Mouse (Mus musculus): ENCODE results near the gene Atp13a1.

Gene Atp13a1

DNA sequence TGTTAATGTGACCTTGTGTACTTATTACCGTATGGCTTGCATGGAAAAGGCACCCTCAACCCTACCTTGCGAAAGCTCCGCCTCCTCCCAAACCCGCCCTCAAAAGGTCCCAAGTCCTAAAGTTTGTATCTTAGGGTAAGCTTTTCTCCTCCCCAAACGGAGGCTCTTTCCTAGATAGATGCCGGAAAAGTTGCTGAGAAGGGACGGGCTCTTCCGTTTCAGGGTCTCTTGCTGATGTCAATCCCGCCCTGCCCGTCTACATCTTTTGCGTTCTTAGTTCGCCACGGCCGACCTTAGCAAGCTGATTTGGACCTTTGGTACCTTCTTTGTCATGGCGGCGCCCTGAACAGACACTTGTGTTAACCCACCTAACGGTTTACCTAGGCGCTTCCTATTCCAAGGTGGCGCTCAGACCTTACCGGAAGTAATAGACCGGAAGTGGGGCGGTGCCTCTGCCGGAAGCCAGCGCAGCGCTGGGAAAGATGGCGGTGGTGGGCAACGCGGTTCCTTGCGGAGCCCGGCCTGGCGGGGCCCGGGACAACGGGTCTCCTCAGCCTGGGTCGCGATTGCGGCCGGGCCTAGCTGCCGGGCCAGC is at the start of gene Atp13a1, which contains the start of gene Zfp866:
TSS of gene Atp13a1 (plus strand) at position 391 of the 595 bp plus-strand sequence.
TSS of gene Zfp866 (minus strand) at position 406 of the 595 bp plus-strand sequence.
- peak; percentile 88 for DNase-seq

DNA sequence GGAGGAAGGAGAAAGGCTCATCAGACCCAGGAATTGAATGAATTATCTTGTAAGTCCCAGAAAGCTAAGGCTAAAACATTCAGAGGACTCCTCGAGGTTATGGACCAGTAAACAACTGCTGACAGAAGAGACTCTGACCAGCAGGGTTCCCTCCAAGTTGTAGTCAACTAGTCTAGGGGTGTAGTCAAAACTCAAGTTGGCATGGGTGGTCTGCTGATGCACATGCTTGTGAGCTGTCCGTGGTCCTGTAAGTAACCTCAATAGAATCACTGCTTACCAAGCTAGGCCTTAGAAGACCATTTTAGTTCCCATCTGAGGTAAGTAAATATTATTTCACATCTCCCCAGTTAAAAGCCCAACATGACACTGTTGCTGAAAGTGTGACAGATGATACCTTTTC is 49.7 kb upstream of the Atp13a1 start:
- DNase-seq = no peak

DNA sequence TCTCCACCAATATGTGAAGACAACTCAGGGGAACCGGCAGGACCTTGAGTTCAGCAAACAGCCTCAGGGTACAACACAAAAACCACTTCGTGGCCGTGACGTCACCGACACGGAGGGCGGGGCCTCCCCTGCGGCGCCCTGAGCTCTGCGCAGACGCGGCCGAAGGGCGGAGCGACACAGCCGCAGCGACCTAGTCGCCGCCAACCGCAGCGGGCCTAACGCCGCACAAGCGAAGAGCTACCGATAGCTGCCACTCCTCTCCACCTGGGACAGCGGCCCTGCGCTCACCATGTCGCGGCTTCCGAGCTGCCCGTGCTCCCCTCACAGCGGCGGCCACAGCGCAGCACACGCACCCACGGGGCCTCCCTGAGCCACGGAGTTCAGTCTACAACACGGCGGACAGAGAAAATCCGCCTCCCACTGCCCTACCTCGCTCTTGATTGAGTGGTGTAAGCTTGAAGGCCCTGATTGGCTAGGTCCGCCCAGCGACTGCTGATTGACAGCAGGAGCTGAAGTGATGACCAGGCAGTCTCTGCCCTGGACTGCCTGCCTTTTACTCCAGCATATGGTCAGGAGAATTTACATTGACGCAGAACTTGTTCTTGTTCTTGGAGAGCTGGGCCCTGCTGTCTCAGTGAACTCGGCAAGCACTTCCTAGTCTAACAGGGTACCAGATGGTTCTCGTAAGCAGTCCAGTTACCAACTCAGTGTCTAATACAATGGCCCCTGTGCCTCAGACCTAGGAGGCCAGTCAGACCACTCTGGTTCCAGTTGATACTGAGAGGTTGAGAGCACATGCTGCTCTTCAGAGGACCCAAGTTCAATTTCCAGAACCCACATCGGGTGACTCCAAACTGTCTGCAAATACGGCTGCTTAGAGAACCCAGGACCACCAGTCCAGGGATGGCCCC is 41.2 kb upstream of the Atp13a1 start, which contains the start of gene Zfp963:
TSS of gene Zfp963 (minus strand) at position 427 of the 911 bp plus-strand sequence.
- peak; percentile 96 for DNase-seq

DNA sequence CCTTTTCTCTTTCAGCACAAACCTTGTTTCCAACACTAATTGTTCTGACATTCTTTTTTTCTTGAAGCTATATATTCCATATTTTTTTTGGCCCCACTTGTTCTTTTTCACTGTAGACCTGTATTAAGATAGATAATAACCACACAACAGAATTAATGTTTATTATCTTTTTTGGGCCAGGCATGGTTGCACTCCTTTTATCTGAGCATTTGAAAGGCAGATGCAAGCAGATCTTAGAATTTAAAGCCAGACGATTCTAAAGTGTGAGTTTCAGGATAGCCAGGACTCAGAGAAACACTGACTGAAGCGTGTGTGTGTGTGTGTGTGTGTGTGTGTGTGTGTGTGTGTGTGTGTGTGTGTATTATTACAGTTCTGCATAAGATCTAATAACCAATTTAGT is 38.5 kb upstream of the Atp13a1 start:
- DNase-seq = no peak

DNA sequence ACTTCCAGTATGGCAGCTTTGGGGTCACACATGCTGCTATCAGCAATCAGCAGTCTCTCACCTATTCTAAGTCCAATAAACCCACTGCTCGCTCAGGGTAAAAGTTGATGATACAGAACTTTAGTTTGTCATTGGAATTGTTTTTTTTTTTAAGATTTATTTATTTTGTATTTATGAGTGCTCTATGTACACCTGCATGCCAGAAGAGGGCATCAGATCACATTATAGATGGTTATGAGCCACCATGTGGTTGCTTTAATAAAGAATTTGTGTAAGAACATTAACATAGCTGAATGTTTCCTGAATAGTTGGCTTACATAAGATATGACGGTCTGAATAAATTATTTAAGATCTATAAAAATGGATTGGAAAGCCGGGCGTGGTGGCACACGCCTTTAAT is 32.6 kb upstream of the Atp13a1 start:
- no peak for DNase-seq

DNA sequence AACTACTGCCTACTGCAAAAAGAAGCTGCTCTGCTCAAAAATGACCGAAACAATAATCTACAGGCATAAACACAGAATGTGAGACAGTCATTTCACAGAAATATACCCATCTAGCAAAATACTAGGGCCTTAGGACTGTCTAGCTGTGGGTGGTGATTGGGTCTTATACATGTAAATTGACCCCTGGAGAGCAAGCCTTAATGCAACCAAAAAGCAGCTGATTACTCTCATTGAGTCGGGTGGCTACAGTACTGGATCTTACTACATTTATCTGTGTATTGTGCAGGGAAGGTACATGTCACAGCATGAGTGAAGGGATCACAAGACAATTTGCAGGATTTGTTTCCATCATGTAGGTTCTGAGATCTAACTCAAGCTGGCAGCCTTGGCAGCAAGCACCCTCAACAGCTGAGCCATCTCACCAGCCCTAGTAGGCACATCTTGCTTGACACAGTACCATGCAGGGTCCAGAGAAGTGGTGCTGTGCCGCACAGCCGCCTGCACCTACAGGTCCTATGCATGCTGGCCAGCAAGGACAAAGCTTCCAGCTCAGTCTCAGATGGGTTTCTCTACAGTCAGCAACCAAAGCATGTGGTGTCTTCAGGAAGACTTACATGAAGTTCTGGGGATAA is 29.0 kb upstream of the Atp13a1 start:
- DNase-seq = no peak

DNA sequence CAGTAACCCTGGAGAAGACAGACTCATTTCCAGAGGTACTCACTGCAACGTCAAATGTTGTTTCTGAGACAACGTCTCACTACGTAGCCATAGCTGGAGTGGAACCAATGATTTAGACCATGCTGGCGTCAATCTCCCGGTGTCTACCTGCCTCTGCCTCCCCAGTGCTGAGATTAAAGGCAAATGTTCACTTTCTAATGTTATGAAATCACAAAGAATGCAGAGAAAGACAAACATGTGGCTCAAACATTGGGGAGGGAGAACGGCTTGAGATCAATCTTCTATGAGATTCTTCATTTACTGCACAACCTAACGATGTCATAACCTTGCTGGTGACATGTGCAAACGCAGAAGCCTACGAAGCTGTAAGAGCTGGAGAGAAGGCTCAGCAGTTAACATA is 19.7 kb upstream of the Atp13a1 start:
- DNase-seq = no peak

DNA sequence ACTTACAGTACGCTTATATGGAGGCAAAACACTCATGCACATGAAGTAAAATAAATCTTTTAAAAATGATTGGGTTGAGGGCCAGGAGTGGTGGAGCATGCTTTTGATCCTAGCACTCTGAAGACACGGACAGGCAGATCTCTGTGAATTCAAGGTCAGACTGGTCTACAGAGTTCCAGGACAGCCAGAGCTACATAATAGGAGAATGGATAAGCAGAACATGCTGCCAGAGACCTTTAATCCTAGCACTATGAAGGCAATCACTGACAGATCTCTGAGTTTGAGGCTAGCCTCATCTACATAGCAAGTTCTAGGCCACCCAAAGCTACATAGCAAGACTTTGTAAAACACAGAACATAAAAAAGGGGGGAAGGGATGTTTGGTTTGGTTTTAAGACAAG is 18.9 kb upstream of the Atp13a1 start:
- DNase-seq = no peak

DNA sequence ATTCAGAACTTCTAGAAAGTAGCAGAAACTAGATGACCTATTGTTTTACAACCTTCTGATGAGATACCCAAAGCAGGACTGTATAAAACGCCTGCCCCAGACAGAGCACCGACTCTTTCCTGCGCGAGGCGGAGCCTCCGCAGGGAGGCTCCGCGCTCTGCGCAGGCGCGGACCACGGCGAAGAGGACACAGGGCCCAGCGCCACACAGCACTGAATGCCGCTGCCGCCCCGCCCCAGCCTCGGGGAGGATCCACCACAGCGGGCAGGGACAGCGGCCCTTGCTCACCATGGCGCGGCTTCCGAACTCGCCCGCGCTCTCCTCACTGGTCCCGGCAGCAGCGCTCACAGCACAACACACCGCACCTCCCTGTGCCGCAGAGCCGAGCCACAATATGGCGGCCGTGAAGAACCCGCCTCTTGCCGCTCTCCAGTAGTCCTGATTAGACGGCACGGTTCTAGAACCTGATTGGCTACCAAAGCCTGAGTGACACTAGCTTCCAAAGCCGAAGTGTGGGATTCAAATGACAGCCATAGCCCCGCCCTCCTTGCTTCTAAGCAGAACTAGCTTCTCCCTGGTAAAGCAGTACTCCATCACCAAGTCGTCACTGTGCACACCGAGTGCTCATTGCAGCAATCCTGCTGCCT is 16.3 kb upstream of the Atp13a1 start, which contains the start of gene Gm20422:
TSS of gene Gm20422 (minus strand) at position 384 of the 646 bp plus-strand sequence.
- peak; percentile 85 to 88 for DNase-seq

DNA sequence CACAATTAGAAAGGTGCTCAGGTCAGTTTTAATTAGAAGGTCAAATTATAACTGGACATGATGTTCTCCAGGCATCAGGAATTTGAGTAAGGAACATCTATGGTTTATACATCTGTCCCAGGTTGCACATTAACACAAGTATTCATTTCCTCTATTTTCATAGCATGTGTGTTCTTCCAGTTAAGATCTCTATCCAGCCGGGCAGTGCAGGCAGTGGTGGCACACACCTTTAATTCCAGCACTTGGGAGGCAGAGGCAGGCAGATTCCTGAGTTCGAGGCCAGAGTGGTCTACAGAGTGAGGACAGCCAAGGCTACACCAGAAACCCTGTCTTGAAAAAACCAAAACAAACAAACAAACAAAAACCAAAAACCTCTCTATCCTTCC is 15.8 kb upstream of the Atp13a1 start:
- DNase-seq = no peak

DNA sequence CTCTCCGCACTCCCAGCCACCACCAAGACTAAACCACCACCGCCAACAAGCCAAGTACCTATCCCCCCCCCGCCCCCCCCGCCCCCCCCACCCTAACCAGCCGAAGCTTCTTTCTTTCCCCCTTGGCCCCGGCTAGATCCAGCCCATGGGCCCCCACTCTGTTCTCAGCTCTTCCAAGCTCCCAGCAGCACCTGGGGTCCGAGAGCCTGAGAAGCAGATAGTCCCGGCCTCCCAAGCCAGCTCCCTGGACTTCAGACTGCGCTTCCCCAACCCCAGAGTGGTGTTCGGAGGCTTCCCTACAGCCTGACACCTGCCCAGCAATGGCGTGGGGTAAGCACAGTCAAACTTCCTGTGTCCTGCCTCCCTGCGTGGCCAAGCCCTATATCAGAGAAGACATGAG is 13.9 kb upstream of the Atp13a1 start:
- no peak for DNase-seq

DNA sequence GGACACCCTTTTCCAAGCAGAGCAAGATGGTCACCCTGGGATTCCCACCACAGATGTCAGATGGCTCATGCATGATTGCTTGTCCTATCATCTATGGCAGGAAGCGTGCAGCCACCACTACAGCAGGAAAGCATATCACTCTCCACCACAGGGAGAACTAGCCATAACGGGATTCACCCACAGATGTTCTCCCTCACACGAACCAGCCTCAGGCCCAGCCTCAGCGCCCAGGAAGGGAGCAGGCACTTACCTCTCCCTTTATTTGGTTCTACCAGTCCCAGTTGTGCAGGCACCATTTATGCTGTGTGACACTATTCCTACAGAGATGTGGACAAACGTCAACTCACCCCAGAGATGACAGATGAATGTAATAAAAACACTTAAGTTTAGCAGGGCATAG is 1.9 kb upstream of the Atp13a1 start:
- DNase-seq = no peak

DNA sequence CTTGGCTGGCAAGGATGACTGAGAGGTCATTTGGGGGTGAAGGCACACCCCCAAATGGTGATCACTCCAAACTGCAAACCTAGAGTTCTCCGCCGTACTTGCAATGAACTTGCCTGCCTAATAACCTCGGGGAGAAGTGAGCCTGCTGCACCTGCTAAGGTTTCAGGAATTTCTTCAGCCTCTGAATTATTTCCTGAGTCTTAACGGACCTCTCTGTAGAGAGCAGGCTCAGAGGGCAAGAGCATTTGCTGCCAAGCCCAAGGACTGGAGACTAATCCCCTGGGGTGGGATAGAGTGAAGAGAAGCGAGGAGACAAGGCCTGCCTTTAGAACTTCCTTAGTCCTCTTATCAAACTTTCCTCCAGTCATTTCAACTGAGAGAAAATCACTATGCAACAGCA is 1.2 kb upstream of the Atp13a1 start:
- no peak for DNase-seq

DNA sequence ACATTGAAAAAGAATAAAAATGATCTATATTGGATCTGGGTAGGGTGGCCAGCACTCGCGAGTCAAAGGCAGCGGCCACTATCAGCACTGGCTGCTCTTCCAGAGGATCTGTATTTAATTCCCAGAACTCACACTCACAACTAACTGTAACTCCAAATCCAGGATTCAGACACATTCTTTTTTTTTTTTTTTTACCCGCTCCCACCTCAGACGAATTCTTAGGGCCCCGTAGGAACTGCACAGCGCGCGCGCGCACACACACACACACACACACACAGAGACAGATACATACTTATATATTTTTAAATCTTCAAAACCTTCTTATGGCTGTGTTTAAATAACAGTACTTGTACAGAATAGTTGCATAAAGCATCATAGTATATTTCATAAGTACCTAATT is 599 bp upstream of the Atp13a1 start:
- DNase-seq = no peak

DNA sequence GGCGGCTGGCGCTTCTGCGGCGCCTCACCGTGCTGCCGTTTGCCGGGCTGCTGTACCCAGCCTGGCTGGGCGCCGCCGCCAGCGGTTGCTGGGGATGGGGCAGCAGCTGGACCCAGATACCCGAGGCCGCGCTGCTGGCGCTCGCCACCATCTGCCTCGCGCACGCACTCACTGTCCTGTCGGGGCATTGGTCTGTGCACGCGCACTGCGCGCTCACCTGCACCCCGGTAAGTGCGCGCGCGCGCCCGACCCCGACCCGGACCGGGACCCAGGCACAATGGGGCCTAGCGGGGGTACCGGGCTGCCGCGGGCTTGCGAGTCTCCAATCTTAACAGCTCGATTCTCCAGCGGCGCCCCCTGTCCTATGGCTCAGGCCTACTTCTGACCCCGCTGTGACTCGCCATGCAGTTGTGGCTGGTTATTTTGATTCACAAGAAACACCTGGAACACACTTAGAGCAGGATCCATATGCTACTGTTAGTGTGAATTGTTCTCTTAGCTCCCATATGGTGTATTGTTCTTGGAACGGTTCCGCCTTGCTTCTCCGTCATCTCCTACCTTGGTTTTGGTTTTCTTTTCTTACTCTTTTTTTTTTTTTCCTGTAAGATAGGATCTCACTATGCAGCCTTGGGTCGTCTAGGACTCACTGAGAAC is 579 bp downstream of the Atp13a1 start:
- DNase-seq = peak in 1 of 2 experiments; percentile 44

DNA sequence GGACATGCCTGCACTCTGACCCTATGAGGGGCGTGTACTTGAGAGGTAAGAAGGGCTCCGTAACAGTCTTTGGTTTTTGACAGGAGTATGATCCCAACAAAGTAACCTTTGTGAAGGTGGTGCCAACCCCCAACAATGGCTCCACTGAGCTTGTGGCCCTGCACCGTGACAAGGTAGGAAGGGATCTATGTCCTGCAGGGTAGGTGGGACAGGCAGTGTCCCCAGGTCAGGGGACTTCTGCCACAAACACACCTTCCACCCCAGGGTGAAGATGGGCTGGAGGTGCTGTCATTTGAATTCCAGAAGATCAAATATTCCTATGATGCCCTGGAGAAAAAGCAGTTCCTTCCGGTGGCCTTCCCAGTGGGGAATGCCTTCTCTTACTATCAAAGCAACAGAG is 2.7 kb downstream of the Atp13a1 start:
- DNase-seq = no peak

DNA sequence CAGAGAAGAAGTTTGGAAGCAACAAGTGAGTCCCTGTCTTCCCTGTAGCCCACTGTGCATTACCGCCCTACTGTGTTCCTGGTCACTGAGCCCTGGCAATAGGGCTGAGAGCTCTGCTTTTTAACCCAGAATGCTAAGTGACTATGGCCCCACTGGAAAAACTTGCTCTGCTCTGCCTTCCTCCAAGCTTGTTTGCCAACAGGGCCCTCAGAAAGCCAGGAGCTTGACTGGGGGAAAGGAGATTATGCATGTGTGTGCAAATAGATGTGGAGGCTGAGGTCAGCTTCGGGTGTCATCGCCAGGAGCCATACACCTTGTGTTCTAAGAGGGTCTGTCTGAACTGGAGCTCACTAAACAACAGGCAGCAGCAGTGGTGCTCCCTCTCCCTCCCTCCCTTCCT is 3.1 kb downstream of the Atp13a1 start:
- no peak for DNase-seq

DNA sequence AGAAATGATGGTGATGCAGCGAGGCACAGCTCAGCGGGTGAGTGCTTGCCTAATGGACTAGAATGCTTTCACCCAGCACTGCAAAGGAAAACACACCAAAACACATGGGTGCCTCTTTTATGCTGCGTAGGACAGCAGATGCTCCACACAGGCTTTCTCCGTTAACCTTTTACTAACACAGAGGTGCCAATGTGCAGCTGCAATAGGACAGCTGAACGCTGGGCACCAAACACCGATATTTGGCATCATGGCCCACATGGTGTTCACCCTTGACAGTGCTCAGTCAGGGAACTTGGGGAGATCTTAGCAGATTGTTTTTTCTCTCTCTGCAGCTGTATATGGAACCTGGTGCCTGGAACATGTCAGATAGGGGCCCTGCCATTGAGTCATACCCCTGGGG is 3.9 kb downstream of the Atp13a1 start:
- no peak for DNase-seq

DNA sequence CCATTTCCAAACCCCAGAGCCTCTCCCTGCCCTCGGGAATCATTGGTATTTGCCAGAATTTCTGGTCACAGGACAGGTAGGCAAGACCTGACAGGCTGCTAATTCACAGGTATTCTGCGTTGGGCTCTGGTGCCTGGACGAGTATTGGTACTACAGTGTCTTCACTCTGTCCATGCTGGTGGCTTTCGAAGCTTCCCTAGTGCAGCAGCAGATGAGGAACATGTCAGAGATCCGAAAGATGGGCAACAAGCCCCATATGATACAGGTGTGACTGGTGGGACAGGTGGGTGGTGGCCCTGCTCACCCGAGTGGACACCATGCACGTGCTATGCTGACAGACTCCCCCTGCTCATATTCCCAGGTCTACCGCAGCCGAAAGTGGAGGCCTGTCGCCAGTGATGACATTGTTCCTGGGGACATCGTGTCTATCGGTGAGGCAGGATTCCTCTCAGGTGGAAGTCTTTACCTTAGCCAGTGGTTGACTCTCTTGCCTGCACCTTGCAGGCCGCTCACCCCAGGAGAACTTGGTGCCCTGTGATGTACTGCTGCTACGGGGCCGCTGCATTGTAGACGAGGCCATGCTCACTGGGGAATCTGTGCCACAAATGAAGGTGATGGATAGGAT is 5.9 kb downstream of the Atp13a1 start:
- DNase-seq = no peak

DNA sequence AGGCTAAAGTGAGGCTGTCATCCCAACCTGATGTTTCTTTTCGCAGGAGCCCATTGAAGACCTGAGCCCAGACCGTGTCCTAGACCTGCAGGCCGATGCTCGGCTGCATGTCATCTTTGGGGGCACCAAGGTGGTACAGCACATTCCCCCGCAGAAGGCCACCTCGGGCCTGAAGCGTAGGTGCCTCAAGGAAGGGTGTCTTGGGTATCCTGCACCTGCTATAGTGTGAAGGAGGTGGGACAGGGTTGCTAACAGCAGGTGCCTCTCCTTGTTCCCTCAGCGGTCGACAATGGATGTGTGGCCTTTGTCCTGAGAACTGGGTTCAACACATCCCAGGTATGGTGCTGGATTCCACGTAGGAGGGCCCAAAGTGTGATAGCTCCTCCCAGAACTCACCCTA is 6.7 kb downstream of the Atp13a1 start:
- DNase-seq = no peak

DNA sequence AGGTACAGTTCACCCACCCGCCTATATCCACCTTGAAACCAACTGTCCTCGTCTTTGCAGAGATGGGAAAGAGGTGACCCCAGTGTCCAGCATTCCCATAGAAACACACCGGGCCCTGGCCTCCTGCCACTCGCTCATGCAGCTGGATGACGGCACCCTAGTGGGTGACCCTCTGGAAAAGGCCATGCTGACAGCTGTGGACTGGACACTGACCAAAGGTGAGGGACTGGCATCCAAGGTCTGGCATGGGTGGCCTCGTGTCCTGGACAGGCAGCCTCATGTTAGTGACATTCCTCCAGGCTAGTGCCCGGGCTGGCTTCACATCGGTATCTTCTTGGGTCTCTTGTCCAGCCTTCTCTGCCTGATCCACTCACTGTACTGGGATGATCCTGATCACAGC is 8.3 kb downstream of the Atp13a1 start:
- no peak for DNase-seq

DNA sequence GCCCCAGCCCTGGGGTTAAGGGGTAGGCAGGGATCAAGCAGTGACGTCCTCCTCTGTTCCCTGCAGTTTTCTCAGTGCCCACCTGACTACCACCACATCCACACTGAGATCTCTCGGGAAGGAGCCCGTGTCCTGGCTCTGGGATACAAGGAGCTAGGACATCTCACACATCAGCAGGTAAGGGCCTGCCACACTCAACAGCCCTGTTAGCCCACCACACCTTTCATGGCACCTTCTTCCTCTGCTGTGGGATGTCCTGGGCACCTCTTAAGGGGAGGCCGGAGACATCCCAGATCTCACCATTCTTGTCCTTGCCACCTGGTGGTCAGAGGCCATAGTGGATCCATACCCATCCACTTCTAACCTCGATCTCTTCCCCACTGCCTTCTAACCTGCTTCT is 9.0 kb downstream of the Atp13a1 start:
- no peak for DNase-seq

Data from cerebellum, postnatal 36 days (tissue).